Mouse (Mus musculus): ENCODE measurements around the gene Clcn3.

DNA sequence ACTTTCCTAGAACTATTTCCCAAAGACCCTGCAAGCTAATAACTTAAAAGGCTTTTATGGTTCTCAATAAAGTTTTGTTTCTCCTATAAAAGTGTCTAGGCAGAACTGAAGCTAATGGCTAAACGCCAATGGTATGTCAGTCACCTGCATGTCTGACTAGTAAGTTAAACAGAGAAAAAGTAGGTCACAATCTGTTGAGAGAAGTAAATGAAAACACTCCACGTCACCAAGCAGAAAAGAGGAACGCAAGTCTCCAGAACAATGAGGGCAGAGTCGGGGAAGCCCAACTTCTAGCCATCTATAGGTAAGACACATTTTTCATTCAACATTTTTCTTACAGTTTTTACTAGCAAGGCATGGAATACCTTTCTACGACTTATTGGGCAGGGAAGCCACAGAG is 4.6 kb downstream of the Clcn3 start:
- no peak for TF ChIP-seq CTCF (IDR thresholded peaks at IDR 0.05; ENCODE audit: low read depth, low read length)
- TF ChIP-seq POLR2A (IDR thresholded peaks at IDR 0.05; ENCODE audit: insufficient read depth, low read length): no peak
